Mouse (Mus musculus) left cerebral cortex, adult 11 months (tissue): Measurements from ENCODE around the gene Egr4.
A peak's percentile ranks its signal among the peaks of the same experiment; 100 is the strongest.

Experiments used
- DNase-seq: peaks from one replicate; pipeline ENCODE4 v3.0.0; 2022; ENCODE audit warnings: low spot score

The Egr4 gene

GRCm38 (mm10) chr6:85513531-85513910 lies at the start of gene Egr4:
Gene Egr4 (minus strand): TSS chr6:85513589.
- peak; percentile 89 for DNase-seq

GRCm38 (mm10) chr6:85562374-85562773 lies 49.0 kb upstream of the Egr4 start:
- DNase-seq: no peak

GRCm38 (mm10) chr6:85547642-85548041 lies 34.3 kb upstream of the Egr4 start:
- DNase-seq: no peak

GRCm38 (mm10) chr6:85544251-85544881 lies 31.0 kb upstream of the Egr4 start:
- DNase-seq: peak; percentile 12

GRCm38 (mm10) chr6:85543351-85544175 lies 30.2 kb upstream of the Egr4 start:
- no peak for DNase-seq

GRCm38 (mm10) chr6:85522825-85523224 lies 9.4 kb upstream of the Egr4 start:
- DNase-seq: no peak

GRCm38 (mm10) chr6:85522026-85522425 lies 8.6 kb upstream of the Egr4 start:
- no peak for DNase-seq

- no peak for DNase-seq
Observed at GRCm38 (mm10) chr6:85518091-85518693, 4.8 kb upstream of the Egr4 start.

GRCm38 (mm10) chr6:85515941-85516340 lies 2.6 kb upstream of the Egr4 start:
- no peak for DNase-seq

- DNase-seq: no peak
Observed at GRCm38 (mm10) chr6:85512577-85513530, 535 bp downstream of the Egr4 start.

- DNase-seq: no peak
Observed at GRCm38 (mm10) chr6:85512056-85512440, 1.3 kb downstream of the Egr4 start.

- DNase-seq: no peak
Observed at GRCm38 (mm10) chr6:85511286-85512055, 1.9 kb downstream of the Egr4 start.

GRCm38 (mm10) chr6:85510476-85510875 lies 2.9 kb downstream of the Egr4 start:
- DNase-seq: no peak

- DNase-seq: no peak
Observed at GRCm38 (mm10) chr6:85508602-85509001, 4.8 kb downstream of the Egr4 start.

GRCm38 (mm10) chr6:85504908-85505307 lies 8.5 kb downstream of the Egr4 start:
- no peak for DNase-seq

- no peak for DNase-seq
Observed at GRCm38 (mm10) chr6:85502911-85503250, 10.5 kb downstream of the Egr4 start, which contains the start of gene Fbxo41. Gene Fbxo41 (minus strand): TSS chr6:85502994.

- no peak for DNase-seq
Observed at GRCm38 (mm10) chr6:85502103-85502910, 11.1 kb downstream of the Egr4 start.

- no peak for DNase-seq
Observed at GRCm38 (mm10) chr6:85501571-85502102, 11.8 kb downstream of the Egr4 start.

GRCm38 (mm10) chr6:85500416-85500815 lies 13.0 kb downstream of the Egr4 start:
- no peak for DNase-seq

- no peak for DNase-seq
Observed at GRCm38 (mm10) chr6:85498147-85498546, 15.2 kb downstream of the Egr4 start.
